Mouse (Mus musculus) heart, postnatal 0 days (tissue): ENCODE data around the gene Rnf166. TPM values are rescaled to one million over a fixed set of nuclear protein-coding genes. Genes with fewer than 3 reads are reported as not detected.

ENCODE experiments used
- ATAC-seq: fragments of 200-750 bp; cut with Nextera tagmentation; 2 replicates; pipeline ENCODE4 v1.8.0; 2017; ENCODE audit warnings: low read depth, moderate number of reproducible peaks, moderate library complexity; ENCODE audit not compliant: insufficient read depth
- DNase-seq: peaks from one replicate; pipeline ENCODE4 v3.0.0-alpha.2; 2016; ENCODE audit warnings: low spot score
- H3K27ac ChIP-seq: fragments of 300-500 bp; sonication (generic); 2 replicates; pipeline ENCODE4 v1.5.1; 2014; ENCODE audit warnings: low read depth, mild to moderate bottlenecking
- H3K27me3 ChIP-seq: fragments of 300-500 bp; sonication (generic); 2 replicates; pipeline ENCODE4 v1.6.1; 2014; ENCODE audit warnings: low read length, mixed read lengths; ENCODE audit not compliant: control insufficient read depth, insufficient read depth
- H3K36me3 ChIP-seq: fragments of 300-500 bp; sonication (generic); replicated peaks from 2 replicates; pipeline ENCODE4 v1.6.1; 2014; ENCODE audit warnings: low read length, mixed read lengths; ENCODE audit not compliant: control insufficient read depth, insufficient read depth
- H3K4me1 ChIP-seq: fragments of 300-500 bp; sonication (generic); 2 replicates; pipeline ENCODE4 v1.6.1; 2014; ENCODE audit warnings: antibody characterized with exemption; ENCODE audit not compliant: control insufficient read depth, insufficient read depth
- H3K4me2 ChIP-seq: fragments of 300-500 bp; sonication (generic); 2 replicates; pipeline ENCODE4 v1.6.1; 2014; ENCODE audit warnings: low read depth, mild to moderate bottlenecking, low read length, moderate library complexity
- H3K4me3 ChIP-seq: fragments of 300-500 bp; sonication (generic); 2 replicates; pipeline ENCODE4 v1.5.1; 2014; ENCODE audit warnings: low read depth, low read length
- H3K9ac ChIP-seq: fragments of 300-500 bp; sonication (generic); replicated peaks from 2 replicates; pipeline ENCODE4 v1.6.1; 2014; ENCODE audit warnings: low read depth, low read length, mixed read lengths
- H3K9me3 ChIP-seq: fragments of 300-500 bp; sonication (generic); replicated peaks from 2 replicates; pipeline ENCODE4 v1.6.1; 2016; ENCODE audit warnings: low read length; ENCODE audit not compliant: control insufficient read depth
- CTCF ChIP-seq: IDR thresholded peaks from 2 replicates; pipeline ENCODE4 v1.5.1; 2016; ENCODE audit warnings: antibody characterized with exemption, control low read depth, low read depth
- EP300 ChIP-seq: IDR thresholded peaks from 2 replicates; pipeline ENCODE4 v1.6.1; 2016; ENCODE audit warnings: antibody characterized with exemption, low read depth
- WGBS: fragments of 180-500 bp; shearing (Covaris S2); extraction: QIAGEN DNeasy Blood & Tissue Kit; methylation state at CpG from one replicate; pipeline ENCODE4 v1.1.7; 2014; 5-methylcytosine and 5-hydroxymethylcytosine counted together
- microRNA-seq: library from miRNA; unstranded; fragments of <30 nt; microRNA quantifications from one replicate; pipeline ENCODE4, GENCODE M21; 2016
- polyA plus RNA-seq: library from polyadenylated mRNA; unstranded; fragments of >200 nt; fragmentation: Nextera tagmentation; extraction: Ambion mirVana; gene quantifications from 2 replicates; pipeline ENCODE4 v1.2.1, GENCODE M21; 2015
- total RNA-seq: library from RNA; depleted of rRNA; stranded (reverse); fragments of >200 nt; gene quantifications from 2 replicates; pipeline ENCODE4 v1.2.3, GENCODE M21; 2014; ENCODE audit warnings: low replicate concordance; rRNA removed

Rnf166 gene
- total and polyA plus RNA-seq, 2 experiments from 2014 or later, result 39.4 to 42.7 TPM

- no peak overlapping the region for H3K4me3 ChIP-seq
- 0 out of 2 replicates have a peak, but pooled peaks cover 6% of the 10 kb centered on the region for H3K4me1 ChIP-seq
- WGBS, result 43% methylated on average over 9 of the region's 9 CpGs
- peaks cover 31% of the 10 kb centered on the region for H3K36me3 ChIP-seq
- H3K9me3 ChIP-seq, result no peaks in the 10 kb centered on the region
- H3K27ac ChIP-seq, result no peak overlapping the region
- H3K27me3 ChIP-seq, result no peaks in the 10 kb centered on the region
- ATAC-seq (peak; percentile 40), DNase-seq (peak; percentile 26)
- TF ChIP-seq CTCF (no peak), EP300 (no peak)
- no peak overlapping the region for H3K9ac ChIP-seq
- no peak overlapping the region for H3K4me2 ChIP-seq
These were observed 55.8 kb downstream of the Rnf166 start for GRCm38 (mm10) chr8:122419881-122420555.

Small RNAs within 50 kb of the gene (microRNA-seq; reads per million reads assigned to microRNA genes)
- gene Gm24366, result not detected

Other genes with a start within 250 kb of the Rnf166 start
- 28.4 and 45.3 TPM in 2 replicates for gene Zfpm1, start 193.9 kb downstream of the Rnf166 start, total RNA-seq
- gene Zfpm1, start 193.9 kb downstream of the Rnf166 start, polyA plus RNA-seq, result 2.3 and 2.5 TPM in 2 replicates
- gene Trhr2, start 115.3 kb downstream of the Rnf166 start, total RNA-seq, result not detected in 2 replicates
- gene Trhr2, start 115.3 kb downstream of the Rnf166 start, polyA plus RNA-seq, result not detected in 2 replicates
- gene Zc3h18, start 99.5 kb downstream of the Rnf166 start, total RNA-seq, result 8.4 and 23.1 TPM in 2 replicates
- gene Zc3h18, start 99.5 kb downstream of the Rnf166 start, polyA plus RNA-seq, result 13.9 and 14.4 TPM in 2 replicates
- not detected in 2 replicates for gene Il17c, start 54.0 kb downstream of the Rnf166 start, total RNA-seq
- not detected in 2 replicates for gene Il17c, start 54.0 kb downstream of the Rnf166 start, polyA plus RNA-seq
- 126 and 162 TPM in 2 replicates for gene Cyba, start 43.1 kb downstream of the Rnf166 start, total RNA-seq
- 159 and 160 TPM in 2 replicates for gene Cyba, start 43.1 kb downstream of the Rnf166 start, polyA plus RNA-seq
- 5.3 and 13.3 TPM in 2 replicates for gene Mvd, start 32.6 kb downstream of the Rnf166 start, total RNA-seq
- 11.4 and 11.7 TPM in 2 replicates for gene Mvd, start 32.6 kb downstream of the Rnf166 start, polyA plus RNA-seq
- gene Snai3, start 15.3 kb downstream of the Rnf166 start, total RNA-seq, result 1.2 TPM in 1 of 2 replicates, not detected in the other
- 0.61 and 1.6 TPM in 2 replicates for gene Snai3, start 15.3 kb downstream of the Rnf166 start, polyA plus RNA-seq
- gene Ctu2, start 79 bp upstream of the Rnf166 start, total RNA-seq, result 19.5 and 28.4 TPM in 2 replicates
- 20.9 and 24.3 TPM in 2 replicates for gene Ctu2, start 79 bp upstream of the Rnf166 start, polyA plus RNA-seq
- 87.0 and 92.7 TPM in 2 replicates for gene Piezo1, start 75.3 kb upstream of the Rnf166 start, total RNA-seq
- gene Piezo1, start 75.3 kb upstream of the Rnf166 start, polyA plus RNA-seq, result 8.0 and 10.1 TPM in 2 replicates
- 27.5 and 52.3 TPM in 2 replicates for gene Cdt1, start 92.0 kb upstream of the Rnf166 start, total RNA-seq
- gene Cdt1, start 92.0 kb upstream of the Rnf166 start, polyA plus RNA-seq, result 9.9 and 10.0 TPM in 2 replicates
- gene Aprt, start 100.8 kb upstream of the Rnf166 start, total RNA-seq, result 106 and 112 TPM in 2 replicates
- 104 and 119 TPM in 2 replicates for gene Aprt, start 100.8 kb upstream of the Rnf166 start, polyA plus RNA-seq
- 11.6 and 16.1 TPM in 2 replicates for gene Galns, start 135.4 kb upstream of the Rnf166 start, total RNA-seq
- 5.7 and 7.2 TPM in 2 replicates for gene Galns, start 135.4 kb upstream of the Rnf166 start, polyA plus RNA-seq
- gene Trappc2l, start 135.6 kb upstream of the Rnf166 start, total RNA-seq, result 3.1 and 5.2 TPM in 2 replicates
- 68.8 and 70.9 TPM in 2 replicates for gene Trappc2l, start 135.6 kb upstream of the Rnf166 start, polyA plus RNA-seq
- not detected in 2 replicates for gene Pabpn1l, start 146.7 kb upstream of the Rnf166 start, total RNA-seq
- not detected in 2 replicates for gene Pabpn1l, start 146.7 kb upstream of the Rnf166 start, polyA plus RNA-seq
- gene Cbfa2t3, start 223.0 kb upstream of the Rnf166 start, total RNA-seq, result 1.1 and 3.6 TPM in 2 replicates
- gene Cbfa2t3, start 223.0 kb upstream of the Rnf166 start, polyA plus RNA-seq, result 4.3 and 4.4 TPM in 2 replicates